Mouse (Mus musculus): ENCODE results near the gene Hist1h2af.

DNA sequence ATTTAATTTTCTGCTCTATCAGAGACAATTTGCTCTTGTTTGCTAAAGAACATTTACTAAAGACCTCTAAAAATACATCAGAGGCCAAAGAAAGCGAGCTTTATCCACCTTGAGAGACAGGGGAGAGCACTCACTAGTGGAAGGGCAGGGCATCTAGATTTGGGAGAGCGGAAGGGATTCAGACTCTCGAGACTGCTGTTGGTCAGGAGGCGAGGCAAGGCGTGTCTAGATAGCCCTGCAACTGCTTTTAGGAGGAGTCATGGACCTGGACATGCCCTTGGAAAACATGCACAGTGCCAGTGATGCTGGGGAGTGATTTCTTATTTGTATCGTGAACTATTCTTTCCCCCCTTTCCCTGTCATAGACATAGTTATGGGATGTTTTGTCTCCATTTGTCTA lies 38.2 kb upstream of the Hist1h2af start:
- no peak for TF ChIP-seq CTCF (IDR thresholded peaks at IDR 0.05; ENCODE audit: control insufficient read depth, insufficient read depth, insufficient read length)
- no peak for TF ChIP-seq USF1 (IDR thresholded peaks at IDR 0.05; ENCODE audit: low read depth)
- TF ChIP-seq MAX (IDR thresholded peaks at IDR 0.05): no peak
- no peak for TF ChIP-seq MYOD1 (IDR thresholded peaks at IDR 0.05; ENCODE audit: control insufficient read depth, insufficient read length, low read depth)
- TF ChIP-seq CEBPB (IDR thresholded peaks at IDR 0.05; ENCODE audit: low read depth): no peak
- no peak for TF ChIP-seq MYOG (IDR thresholded peaks at IDR 0.05; ENCODE audit: control insufficient read depth, extremely low read depth, insufficient read length)
- TF ChIP-seq FOSL1 (IDR thresholded peaks at IDR 0.05; ENCODE audit: insufficient read depth, low read length, poor library complexity, severe bottlenecking): no peak

Data from C2C12 (cell line).